Mouse (Mus musculus) thymus, adult 2 months (tissue): Measurements from ENCODE around the gene Gm10428.

Experiments used
- CTCF ChIP-seq: fragments of 200-500 bp; IDR thresholded peaks from 2 replicates; pipeline ENCODE4 v1.5.1; 2012; ENCODE audit warnings: mild to moderate bottlenecking, control low read depth, low read length, moderate library complexity, borderline replicate concordance; ENCODE audit not compliant: control insufficient read depth, poor library complexity, insufficient read depth; ENCODE audit errors: extremely low read depth
- POLR2A ChIP-seq: fragments of 200-500 bp; IDR thresholded peaks from 2 replicates; pipeline ENCODE4 v1.6.1; 2012; ENCODE audit warnings: mild to moderate bottlenecking, low read length, control low read depth, moderate library complexity; ENCODE audit not compliant: control insufficient read depth, poor library complexity, insufficient read depth; ENCODE audit errors: extremely low read depth

- no peak for TF ChIP-seq CTCF
- TF ChIP-seq POLR2A, result no peak
Measured at GRCm38 (mm10) chr11:62752191-62752590, 709 bp upstream of the Gm10428 start.
